Mouse (Mus musculus) brain, embryonic 14.5 days (tissue): ENCODE measurements around the gene Cmpk1.

Experiments
- CTCF ChIP-seq: fragments of 200-500 bp; IDR thresholded peaks from 2 replicates; pipeline ENCODE4 v1.5.1; 2012; ENCODE audit warnings: inconsistent platforms, mild to moderate bottlenecking, moderate library complexity, borderline replicate concordance; ENCODE audit not compliant: insufficient read depth, insufficient read length; ENCODE audit errors: extremely low read depth
- POLR2A ChIP-seq: fragments of 200-500 bp; IDR thresholded peaks from 2 replicates; pipeline ENCODE4 v1.6.1; 2012; ENCODE audit warnings: mild to moderate bottlenecking, inconsistent platforms, borderline replicate concordance; ENCODE audit not compliant: poor library complexity, insufficient read depth, insufficient read length, severe bottlenecking; ENCODE audit errors: extremely low read depth

- TF ChIP-seq CTCF (no peak), POLR2A (no peak)
Observed at GRCm38 (mm10) chr4:115035043-115035442, 48.0 kb upstream of the Cmpk1 start.
